Mouse (Mus musculus) liver, adult 2 months (tissue): ENCODE data around the gene Fgfbp3.

ENCODE experiments used
- CTCF ChIP-seq: fragments of 200-500 bp; IDR thresholded peaks from 2 replicates; pipeline ENCODE4 v1.5.1; 2011; ENCODE audit warnings: low read depth, low read length, control low read depth
- POLR2A ChIP-seq: fragments of 200-500 bp; IDR thresholded peaks from 2 replicates; pipeline ENCODE4 v1.6.1; 2011; ENCODE audit warnings: low read length, control low read depth; ENCODE audit not compliant: insufficient read depth; ENCODE audit errors: extremely low read depth

DNA sequence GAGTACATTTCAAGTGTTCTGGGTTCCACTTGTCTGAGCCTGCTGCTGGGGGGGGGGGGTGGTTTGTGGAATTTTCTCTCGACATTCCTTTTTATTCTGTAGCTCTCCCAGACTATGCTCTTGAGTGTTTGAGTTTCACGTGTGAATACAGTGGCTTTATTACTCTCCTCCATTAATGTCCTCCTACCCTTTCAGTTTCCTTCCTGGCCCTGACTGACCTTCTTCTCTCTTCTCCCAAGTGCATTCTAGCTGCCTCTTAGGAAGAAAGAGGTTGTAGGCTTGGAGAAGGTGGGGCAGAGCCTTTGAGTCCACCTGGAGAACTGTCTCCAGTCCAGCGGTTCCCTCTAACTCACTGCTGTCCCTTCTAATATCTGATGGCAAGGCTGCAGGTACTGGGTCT, 3.5 kb upstream of the Fgfbp3 start:
- TF ChIP-seq POLR2A (no peak), CTCF (no peak)
